Mouse (Mus musculus) embryonic fibroblast, embryonic 13.5 days (primary cell): ENCODE measurements around the gene Oxsr1. TPM values are rescaled to one million over a fixed set of nuclear protein-coding genes. Genes with fewer than 3 reads are reported as not detected.
"Not testable (repeated sequence)": the region's sequence is repeated elsewhere in the genome, so short reads cannot be mapped to it uniquely, and the experiment has no call there.

Source experiments
- H3K27ac ChIP-seq: 2 replicates; pipeline ENCODE4 v1.5.1; 2012; ENCODE audit warnings: low read length, control low read depth, inconsistent platforms; ENCODE audit not compliant: insufficient read depth
- H3K4me1 ChIP-seq: 2 replicates; pipeline ENCODE4 v1.6.1; 2011; ENCODE audit warnings: low read length; ENCODE audit not compliant: control insufficient read depth, insufficient read depth
- H3K4me3 ChIP-seq: 2 replicates; pipeline ENCODE4 v1.5.1; 2011; ENCODE audit warnings: mild to moderate bottlenecking, control low read depth, low read length; ENCODE audit not compliant: insufficient read depth
- CTCF ChIP-seq: IDR thresholded peaks from 2 replicates; pipeline ENCODE4 v1.5.1; 2011; ENCODE audit warnings: mild to moderate bottlenecking, control low read depth, low read length, moderate library complexity, borderline replicate concordance; ENCODE audit not compliant: insufficient read depth
- POLR2A ChIP-seq: IDR thresholded peaks from 2 replicates; pipeline ENCODE4 v1.6.1; 2011; ENCODE audit warnings: low read depth, mild to moderate bottlenecking, control low read depth, low read length, moderate library complexity
- polyA plus RNA-seq: library from polyadenylated mRNA; stranded (reverse); fragments of >200 nt; gene quantifications from 2 replicates; pipeline ENCODE4 v1.2.4, GENCODE M21; 2011; ENCODE audit warnings: low read depth; ENCODE audit not compliant: missing spikeins, insufficient read length

Gene Oxsr1
- polyA plus RNA-seq, 1 experiment: 53.8 TPM

DNA sequence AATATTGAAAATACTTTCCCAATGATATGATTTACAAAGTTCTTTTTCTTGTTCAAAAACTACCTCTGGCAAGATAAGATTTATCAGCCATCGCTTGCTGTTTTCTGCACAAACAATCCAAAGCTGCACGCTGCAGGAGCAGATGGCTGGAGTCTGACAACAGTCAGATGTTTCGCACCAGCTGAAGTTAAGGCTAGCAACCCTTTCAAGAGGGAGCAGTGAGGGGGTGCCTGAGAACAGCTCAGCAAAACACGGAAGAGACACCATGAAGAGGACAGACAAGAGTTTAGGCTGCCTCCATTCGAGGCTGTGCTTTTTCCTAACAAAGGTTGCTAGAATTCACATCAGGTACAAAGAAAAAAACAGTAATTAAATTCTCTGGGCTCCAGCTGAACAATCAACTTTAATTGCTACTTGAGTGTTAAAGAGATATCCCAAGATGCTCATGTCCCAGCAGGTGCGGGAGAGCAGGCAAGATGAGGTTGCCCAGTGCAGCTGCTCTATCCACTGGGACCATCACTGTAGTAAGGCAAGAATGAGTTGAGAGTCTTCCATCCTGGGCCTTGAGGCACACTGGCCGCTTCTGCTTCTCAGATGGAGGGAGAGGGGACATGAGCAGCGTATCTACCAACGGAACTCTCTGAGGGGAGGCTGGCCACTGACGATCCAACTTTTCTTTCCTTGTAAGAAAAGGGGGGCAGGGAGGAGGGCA, 81.8 kb downstream of the Oxsr1 start:
- no peak for TF ChIP-seq CTCF
- TF ChIP-seq POLR2A: no peak
- H3K4me3 ChIP-seq: no peak overlapping the region

DNA sequence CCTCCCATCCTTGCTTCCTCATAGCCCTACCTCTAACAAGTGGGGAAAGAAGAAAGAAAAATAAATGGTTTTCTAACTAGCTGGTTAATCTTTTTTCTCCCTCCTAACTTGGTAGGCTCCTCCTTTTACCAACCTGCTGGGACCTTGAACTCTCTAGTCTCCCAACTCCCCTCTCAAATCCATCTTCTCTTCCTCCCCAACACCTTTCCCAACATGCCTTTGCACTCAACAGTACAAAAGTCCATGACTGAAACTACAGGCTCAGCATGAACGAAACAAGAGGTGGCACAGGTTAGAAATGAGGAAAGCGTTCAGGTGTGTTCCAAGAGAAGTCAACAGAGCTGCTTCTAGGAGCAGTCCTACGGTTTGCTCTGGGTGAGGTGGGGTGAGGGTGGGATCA, 83.0 kb downstream of the Oxsr1 start:
- TF ChIP-seq POLR2A: no peak
- no peak for TF ChIP-seq CTCF
- H3K27ac ChIP-seq: no peak overlapping the region
- no peaks in the 10 kb centered on the region for H3K4me1 ChIP-seq
- H3K4me3 ChIP-seq: no peak overlapping the region

More for the DNA sequence above, 81.8 kb downstream of the Oxsr1 start:
- no peak overlapping the region for H3K27ac ChIP-seq
- no peaks in the 10 kb centered on the region for H3K4me1 ChIP-seq

DNA sequence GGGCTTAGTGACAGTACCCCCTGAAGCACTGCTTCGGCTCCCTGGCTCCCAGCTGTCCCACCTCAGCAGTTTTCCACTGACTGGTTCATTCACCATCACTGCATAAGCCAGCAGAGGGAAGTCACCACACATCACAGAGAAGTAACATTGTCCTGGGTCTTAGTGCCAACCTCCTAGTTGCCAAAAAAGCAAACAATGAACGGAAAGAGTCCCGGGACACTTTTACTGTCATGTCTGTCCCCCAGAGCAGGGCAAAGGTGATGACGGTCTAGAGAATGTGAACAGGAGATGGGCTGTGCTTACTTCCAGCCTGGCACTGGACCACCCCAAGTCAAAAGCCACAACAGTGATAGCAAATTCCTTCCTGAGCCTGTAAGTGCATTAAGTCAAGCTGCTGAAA, 83.4 kb downstream of the Oxsr1 start:
- TF ChIP-seq CTCF (no peak), POLR2A (no peak)
- no peak overlapping the region for H3K27ac ChIP-seq
- no peak overlapping the region for H3K4me3 ChIP-seq
- no peaks in the 10 kb centered on the region for H3K4me1 ChIP-seq

DNA sequence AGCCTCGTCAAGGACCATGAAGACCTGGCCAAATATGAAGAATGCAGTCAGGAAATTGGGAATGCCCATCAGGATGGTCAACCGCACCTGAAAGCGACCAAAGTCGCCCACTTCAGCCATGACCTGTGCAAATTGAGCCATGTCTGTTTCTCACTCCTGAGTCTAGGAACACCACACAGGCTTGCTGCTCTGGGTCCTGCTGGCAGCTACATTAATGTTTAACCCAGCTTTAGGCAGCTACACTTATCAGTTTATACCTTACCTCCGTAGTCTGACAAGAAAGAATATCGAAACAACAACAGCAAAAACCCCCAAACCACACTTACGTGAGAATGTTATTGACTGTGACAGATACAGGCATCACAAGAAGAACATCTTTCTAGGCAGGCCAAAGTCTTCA, 90.7 kb downstream of the Oxsr1 start:
- H3K27ac ChIP-seq: no peak overlapping the region
- no peak overlapping the region for H3K4me3 ChIP-seq
- H3K4me1 ChIP-seq: no peaks in the 10 kb centered on the region
- no peak for TF ChIP-seq POLR2A
- TF ChIP-seq CTCF: no peak

DNA sequence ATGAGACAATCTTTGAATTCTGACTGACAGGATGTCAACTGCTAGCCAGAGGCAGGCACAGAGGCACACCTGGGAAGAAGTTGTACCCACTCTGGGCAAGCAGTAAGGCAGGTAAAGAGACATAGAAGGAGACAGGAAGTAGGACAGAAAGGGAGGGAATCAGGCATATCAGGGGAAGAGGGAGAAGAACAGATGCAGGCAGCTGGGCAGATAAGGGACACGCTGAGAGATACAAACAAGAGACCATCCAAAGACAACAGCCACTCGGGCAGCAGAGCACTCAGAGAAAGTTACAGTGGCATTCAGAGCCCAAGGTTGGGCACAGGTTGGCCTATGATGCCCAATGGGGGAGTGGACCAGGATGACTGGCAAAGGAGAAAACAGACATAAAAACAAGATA, 91.4 kb downstream of the Oxsr1 start:
- Histone ChIP-seq H3K4me3 (no peak overlapping the region), H3K4me1 (no peaks in the 10 kb centered on the region), H3K27ac (no peak overlapping the region)
- no peak for TF ChIP-seq POLR2A
- TF ChIP-seq CTCF: no peak

DNA sequence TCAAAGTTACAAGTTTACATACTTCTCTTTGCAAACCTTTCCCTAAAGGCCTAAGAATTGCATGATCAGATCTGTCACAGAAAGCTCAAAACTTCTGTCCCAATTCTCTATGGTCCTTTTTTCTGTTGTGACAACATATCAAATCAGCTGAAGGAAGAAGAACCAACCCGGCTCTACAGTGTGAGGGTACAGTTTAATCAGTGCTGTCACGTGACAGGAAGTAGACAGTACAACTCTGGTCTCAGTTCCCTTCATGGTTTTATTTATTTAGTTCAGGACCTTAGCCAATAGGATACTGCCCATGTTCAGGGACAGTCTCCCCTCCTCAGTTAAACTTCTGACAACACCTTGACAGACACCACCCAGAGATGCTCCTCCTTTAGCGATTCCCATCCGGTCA, 102.0 kb downstream of the Oxsr1 start:
- TF ChIP-seq POLR2A (no peak), CTCF (no peak)

DNA sequence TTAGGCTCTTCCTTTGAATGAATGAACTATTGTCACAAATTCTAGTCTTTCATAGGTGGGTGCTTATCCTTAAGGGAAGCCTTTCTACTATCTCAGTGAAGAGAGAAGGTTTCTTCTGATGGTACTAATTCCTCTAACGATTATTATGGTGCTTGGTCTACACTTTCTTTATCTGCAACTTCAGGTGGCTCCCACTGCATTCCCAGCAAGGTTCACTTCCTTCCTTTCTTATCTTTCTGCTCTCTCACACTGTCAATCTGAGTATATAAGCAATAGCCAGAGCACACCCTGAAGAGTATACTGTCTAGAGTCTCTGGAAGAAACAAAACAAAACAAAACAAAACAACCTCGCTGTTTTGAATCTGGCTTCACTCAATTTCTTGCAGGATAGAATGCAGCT, 102.6 kb downstream of the Oxsr1 start:
- H3K4me1 ChIP-seq: no peaks in the 10 kb centered on the region
- H3K4me3 ChIP-seq: no peak overlapping the region
- TF ChIP-seq CTCF (no peak), POLR2A (no peak)
- no peak overlapping the region for H3K27ac ChIP-seq

More for the DNA sequence above, 102.0 kb downstream of the Oxsr1 start:
- no peak overlapping the region for H3K4me3 ChIP-seq
- H3K27ac ChIP-seq: no peak overlapping the region
- H3K4me1 ChIP-seq: no peaks in the 10 kb centered on the region

DNA sequence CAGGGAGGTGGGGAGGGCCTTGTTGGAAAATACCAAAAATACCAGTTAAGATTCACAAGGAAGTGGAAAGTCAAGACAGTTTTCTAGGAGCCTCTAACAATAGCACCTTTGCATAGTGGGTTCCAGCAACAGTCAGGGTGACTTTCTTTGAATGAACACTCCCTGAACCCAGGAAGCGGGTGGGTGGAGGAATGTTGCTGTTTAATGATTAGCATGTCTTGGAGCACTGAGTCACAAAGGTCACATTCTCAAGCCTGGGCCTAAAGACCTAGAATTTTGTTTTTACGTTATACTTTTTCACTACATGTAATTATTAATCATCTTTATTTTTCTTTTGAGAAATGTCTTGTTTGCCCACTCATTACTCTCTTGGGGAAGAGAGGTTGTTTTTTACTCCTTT, 106.9 kb downstream of the Oxsr1 start:
- not testable (repeated sequence) for H3K4me3 ChIP-seq, H3K27ac ChIP-seq, H3K4me1 ChIP-seq

DNA sequence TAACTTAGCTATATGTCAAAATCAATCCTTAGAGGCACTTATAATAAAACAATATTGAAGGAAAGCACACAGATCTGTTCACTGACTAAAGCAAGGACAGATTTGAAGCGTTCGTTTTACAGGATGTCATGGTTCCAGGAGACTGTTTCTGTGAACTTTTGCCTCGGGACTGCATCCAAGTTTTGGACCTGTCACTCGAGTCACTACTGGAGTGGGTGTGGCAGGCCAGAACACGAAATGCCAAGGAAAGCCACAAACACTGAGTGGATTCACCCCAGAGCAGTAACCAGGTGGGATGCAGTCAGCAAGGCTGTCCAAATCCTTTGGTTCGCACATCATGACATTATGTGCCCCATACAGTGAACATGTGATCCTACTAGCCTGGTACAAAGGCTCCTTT, 107.6 kb downstream of the Oxsr1 start:
- no peaks in the 10 kb centered on the region for H3K4me1 ChIP-seq
- H3K4me3 ChIP-seq: no peak overlapping the region
- TF ChIP-seq CTCF (no peak), POLR2A (no peak)
- H3K27ac ChIP-seq: no peak overlapping the region

DNA sequence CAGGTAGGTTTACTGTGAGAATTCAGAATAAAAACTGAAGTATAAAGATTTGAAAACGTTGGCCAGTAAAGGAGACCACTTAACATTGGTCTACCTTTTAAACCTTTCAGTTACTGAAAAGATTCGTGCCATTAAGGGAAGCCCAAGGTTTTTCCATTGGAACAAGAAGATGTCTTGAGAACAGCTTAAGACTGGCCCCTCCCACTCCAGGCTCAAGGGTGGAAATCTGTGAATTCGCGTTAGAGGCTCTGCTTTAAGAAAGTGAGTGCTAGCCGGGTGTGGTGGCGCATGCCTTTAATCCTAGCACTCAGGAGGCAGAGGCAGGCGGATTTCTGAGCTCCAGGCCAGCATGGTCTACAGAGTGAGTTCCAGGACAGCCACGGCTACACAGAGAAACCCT, 109.2 kb downstream of the Oxsr1 start:
- TF ChIP-seq CTCF (no peak), POLR2A (no peak)

DNA sequence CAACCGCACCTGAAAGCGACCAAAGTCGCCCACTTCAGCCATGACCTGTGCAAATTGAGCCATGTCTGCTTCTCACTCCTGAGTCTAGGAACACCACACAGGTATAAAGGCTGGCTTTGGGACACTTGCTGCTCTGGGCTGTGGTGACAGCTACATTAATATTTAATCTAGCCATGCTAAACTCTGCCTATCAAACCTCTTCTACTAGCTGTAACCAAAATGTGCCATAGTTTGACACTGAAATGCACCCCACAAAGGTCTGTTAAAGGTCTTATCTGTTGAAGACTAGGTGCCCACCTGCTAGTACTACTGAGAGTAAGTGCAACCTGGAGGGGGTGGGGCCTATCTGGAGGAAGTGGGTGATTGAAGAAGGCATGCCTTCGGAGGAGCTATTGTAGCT, 113.2 kb downstream of the Oxsr1 start, which contains the start of gene Slc22a13:
Slc22a13 (minus strand) TSS at position 101 of the 400 bp plus-strand sequence.
- no peak within 1 kb of the TSS for H3K4me3 ChIP-seq
- no peak for TF ChIP-seq CTCF
- no peak for TF ChIP-seq POLR2A
- no peak within 1 kb of the TSS for H3K27ac ChIP-seq
- no peaks in the 10 kb centered on the region for H3K4me1 ChIP-seq

More for the DNA sequence above, 109.2 kb downstream of the Oxsr1 start:
- Histone ChIP-seq H3K4me1 (no peaks in the 10 kb centered on the region), H3K4me3 (no peak overlapping the region), H3K27ac (no peak overlapping the region)
